Mouse (Mus musculus): ENCODE results near the gene Ganab. TPM values are rescaled to one million over a fixed set of nuclear protein-coding genes. Genes with fewer than 3 reads are reported as not detected.

The Ganab gene
- polyA plus RNA-seq, 1 experiment from 2014 or later, result 89.4 TPM

DNA sequence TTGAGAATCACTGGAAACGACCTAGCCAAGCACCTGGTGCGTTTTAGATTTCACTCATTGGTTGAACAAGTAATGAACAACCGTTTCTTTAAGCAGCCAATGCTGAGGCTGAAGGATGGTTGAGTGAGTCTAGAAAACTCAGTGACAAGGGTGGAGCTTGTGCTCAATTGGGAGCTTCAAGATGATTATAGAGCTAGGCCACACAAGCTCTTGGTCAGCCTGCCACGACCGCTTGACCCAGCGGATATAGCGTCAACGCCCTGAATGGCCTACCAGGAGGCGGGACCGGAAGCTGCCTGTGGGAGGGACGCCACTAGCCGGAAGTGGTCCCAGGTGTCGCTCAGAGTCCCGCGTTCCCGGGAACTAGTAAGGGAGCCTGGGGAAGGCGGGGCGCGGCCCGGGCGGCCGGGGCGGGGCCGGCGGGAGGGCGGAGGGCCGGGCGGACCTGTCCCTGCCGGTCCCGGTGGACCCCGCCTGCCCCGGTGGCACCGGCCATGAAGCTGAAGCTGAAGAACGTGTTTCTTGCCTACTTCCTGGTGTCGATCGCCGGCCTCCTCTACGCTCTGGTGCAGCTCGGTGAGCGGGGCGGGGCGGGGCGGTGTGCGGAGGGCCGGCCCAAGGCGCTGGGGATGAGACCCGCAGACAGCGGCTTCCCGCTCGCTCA is 22.3 kb downstream of the Ganab start, which contains the start of gene B3gat3:
Gene B3gat3 (plus strand): TSS at position 302 of the 664 bp plus-strand sequence.
- H3K9ac ChIP-seq, result peak within 1 kb of the TSS; percentile 81
- H3K27me3 ChIP-seq, result no peaks in the 10 kb centered on the region
- H3K4me1 ChIP-seq (replicated peaks), result peaks cover 20% of the 10 kb centered on the region
- H3K4me2 ChIP-seq, result peak within 1 kb of the TSS; percentile 85
- ATAC-seq (ENCODE audit: low read depth), result peak; percentile 98
- WGBS, result 3% methylated on average over 50 of the region's 50 CpGs
- peaks cover 30% of the 10 kb centered on the region for H3K36me3 ChIP-seq
- peak within 1 kb of the TSS; percentile 87 for H3K27ac ChIP-seq (replicated peaks)
- peak within 1 kb of the TSS; percentile 84 for H3K4me3 ChIP-seq
- H3K9me3 ChIP-seq, result no peaks in the 10 kb centered on the region

GRCm38 (mm10) chr19:8920836-8921291 is 23.0 kb downstream of the Ganab start:
- Histone ChIP-seq H3K9ac (peak overlapping the region; percentile 81), H3K4me2 (peak overlapping the region; percentile 85), H3K36me3 (peaks cover 30% of the 10 kb centered on the region), H3K9me3 (no peaks in the 10 kb centered on the region), H3K4me1 (replicated peaks) (peaks cover 20% of the 10 kb centered on the region), H3K27me3 (no peaks in the 10 kb centered on the region), H3K27ac (replicated peaks) (peak overlapping the region; percentile 87), H3K4me3 (peak overlapping the region; percentile 84)
- peak; percentile 23; the same call in 1 of the 2 replicates for ATAC-seq (ENCODE audit: low read depth)
- 2% methylated on average over 6 of the region's 6 CpGs for WGBS

DNA sequence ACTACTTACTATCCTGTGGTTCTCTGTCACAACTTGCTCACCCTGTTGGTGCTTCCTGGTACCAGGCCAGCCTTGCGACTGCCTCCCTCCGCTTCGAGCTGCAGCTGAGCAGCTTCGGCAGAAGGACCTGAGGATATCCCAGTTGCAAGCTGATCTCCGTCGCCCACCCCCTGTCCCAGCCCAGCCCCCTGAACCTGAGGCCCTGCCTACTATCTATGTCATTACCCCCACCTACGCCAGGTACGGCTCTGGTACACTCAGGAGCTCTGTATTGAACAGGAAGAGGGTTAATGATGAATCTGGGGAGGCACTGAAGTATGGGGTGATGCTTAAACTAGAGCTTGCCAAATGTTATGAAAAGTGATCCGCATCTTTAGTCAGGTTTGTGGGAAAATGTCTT is 23.9 kb downstream of the Ganab start:
- no peaks in the 10 kb centered on the region for H3K9me3 ChIP-seq
- no peak overlapping the region for H3K4me3 ChIP-seq
- H3K9ac ChIP-seq, result peak overlapping the region; percentile 81
- H3K36me3 ChIP-seq, result peaks cover 30% of the 10 kb centered on the region
- peak overlapping the region; percentile 85 for H3K4me2 ChIP-seq
- H3K27me3 ChIP-seq, result no peaks in the 10 kb centered on the region
- H3K4me1 ChIP-seq (replicated peaks), result peaks cover 20% of the 10 kb centered on the region
- no peak for ATAC-seq (ENCODE audit: low read depth)
- WGBS, result 87% methylated on average over 9 of the region's 9 CpGs
- no peak overlapping the region for H3K27ac ChIP-seq (replicated peaks)

DNA sequence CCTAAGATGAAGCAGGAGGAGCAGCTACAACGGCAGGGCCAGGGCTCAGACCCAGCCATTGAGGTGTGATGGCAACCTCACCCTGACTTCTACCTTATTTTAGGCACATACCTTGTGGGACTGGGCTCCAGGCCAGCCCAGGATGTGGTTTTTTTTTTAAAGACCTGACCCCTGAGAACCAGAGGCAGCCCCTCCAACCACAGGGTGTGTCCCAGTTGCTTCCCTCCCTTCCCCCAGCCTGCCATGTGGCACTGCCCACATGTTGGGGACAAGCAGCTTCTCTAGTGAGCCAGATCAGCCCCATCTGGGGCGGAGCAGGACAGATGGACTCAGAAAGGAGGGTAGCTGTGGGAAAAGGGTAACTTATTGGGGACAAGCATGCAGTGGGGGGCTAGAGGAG is 28.9 kb downstream of the Ganab start:
- ATAC-seq (ENCODE audit: low read depth), result no peak
- Histone ChIP-seq H3K27me3 (no peaks in the 10 kb centered on the region), H3K27ac (replicated peaks) (no peak overlapping the region), H3K4me3 (no peak overlapping the region), H3K4me2 (no peak overlapping the region), H3K9ac (no peak overlapping the region), H3K9me3 (no peaks in the 10 kb centered on the region), H3K36me3 (peaks cover 37% of the 10 kb centered on the region), H3K4me1 (replicated peaks) (peaks cover 27% of the 10 kb centered on the region)
- WGBS, result 94% methylated on average over 2 of the region's 2 CpGs

- Histone ChIP-seq H3K4me3 (no peak overlapping the region), H3K27me3 (no peaks in the 10 kb centered on the region), H3K9me3 (no peaks in the 10 kb centered on the region), H3K4me1 (replicated peaks) (peaks cover 23% of the 10 kb centered on the region), H3K4me2 (no peak overlapping the region), H3K9ac (no peak overlapping the region), H3K27ac (replicated peaks) (no peak overlapping the region), H3K36me3 (peaks cover 34% of the 10 kb centered on the region)
- 86% methylated on average over 12 of the region's 12 CpGs for WGBS
- ATAC-seq (ENCODE audit: low read depth), result no peak
These were observed 30.1 kb downstream of the Ganab start for GRCm38 (mm10) chr19:8927891-8928525.

- Histone ChIP-seq H3K4me3 (peak overlapping the region; percentile 54), H3K4me1 (replicated peaks) (peaks cover 23% of the 10 kb centered on the region), H3K4me2 (peak overlapping the region; percentile 71), H3K27me3 (no peaks in the 10 kb centered on the region), H3K36me3 (peaks cover 28% of the 10 kb centered on the region), H3K9ac (peak overlapping the region; percentile 79), H3K27ac (replicated peaks) (peak overlapping the region; percentile 54; the same call in 1 of the 2 replicates), H3K9me3 (no peaks in the 10 kb centered on the region)
- 18% methylated on average over 16 of the region's 16 CpGs for WGBS
- ATAC-seq (ENCODE audit: low read depth), result peak; percentile 44; the same call in 1 of the 2 replicates
These were observed 30.9 kb downstream of the Ganab start for GRCm38 (mm10) chr19:8928689-8929223.

DNA sequence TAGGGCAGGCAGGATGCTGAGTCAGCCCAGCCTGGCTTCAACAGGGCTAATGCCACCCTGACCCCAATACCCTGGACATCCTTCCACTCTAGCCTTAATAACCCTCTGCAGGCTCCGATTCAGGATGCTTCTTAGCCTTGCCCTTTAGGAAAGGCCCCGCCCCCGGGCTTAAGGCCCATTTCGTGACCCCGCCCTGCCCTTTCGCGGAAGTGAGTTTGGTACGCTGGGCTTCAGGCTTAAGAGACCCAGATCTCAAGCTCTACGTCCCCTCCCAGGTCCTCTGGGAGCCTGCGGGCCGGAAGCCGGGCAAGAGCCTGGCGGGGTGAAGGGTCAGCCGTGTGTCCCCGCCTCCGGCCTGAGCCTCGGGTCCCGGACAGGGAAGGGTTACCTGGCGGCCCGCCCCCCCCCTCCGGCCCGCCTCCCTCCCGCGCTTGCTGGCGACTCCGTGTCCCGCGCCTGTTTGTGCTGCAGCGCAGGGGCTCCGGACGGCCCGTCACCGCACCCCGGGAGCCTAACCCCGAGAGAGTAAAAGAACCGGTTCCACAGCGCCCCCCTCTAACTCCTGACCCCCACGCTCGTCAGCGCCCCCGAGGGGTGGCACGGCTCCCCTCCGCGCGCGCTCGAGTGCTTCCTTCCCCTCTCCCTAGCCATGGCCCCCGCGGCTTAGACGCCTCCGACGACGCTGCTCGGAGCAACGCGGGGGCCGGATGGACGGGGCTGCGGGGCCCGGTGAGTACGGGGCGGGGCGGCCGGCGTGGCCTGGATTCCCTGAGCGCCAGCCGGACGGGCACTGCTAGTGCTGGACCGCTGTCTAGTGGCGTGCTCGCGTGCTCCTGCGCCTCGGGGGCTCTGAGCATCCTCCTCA is 31.6 kb downstream of the Ganab start, which contains the start of the genes Rom1 and Eml3:
Gene Rom1 (minus strand): TSS at position 133 of the 865 bp plus-strand sequence.
Gene Eml3 (plus strand): TSS at position 329 of the 865 bp plus-strand sequence.
- peaks cover 28% of the 10 kb centered on the region for H3K36me3 ChIP-seq
- H3K4me1 ChIP-seq (replicated peaks), result peaks cover 23% of the 10 kb centered on the region
- H3K4me2 ChIP-seq, result peak within 1 kb of the TSS; percentile 71
- H3K9ac ChIP-seq, result peak within 1 kb of the TSS; percentile 79
- no peaks in the 10 kb centered on the region for H3K9me3 ChIP-seq
- under 1% methylated on average over 73 of the region's 74 CpGs for WGBS
- no peaks in the 10 kb centered on the region for H3K27me3 ChIP-seq
- peak within 1 kb of the TSS; percentile 54 for H3K4me3 ChIP-seq
- H3K27ac ChIP-seq (replicated peaks), result peak within 1 kb of the TSS; percentile 54; the same call in 1 of the 2 replicates
- peak; percentile 68 for ATAC-seq (ENCODE audit: low read depth)

- WGBS, result 14% methylated on average over 11 of the region's 11 CpGs
- Histone ChIP-seq H3K4me1 (replicated peaks) (peaks cover 23% of the 10 kb centered on the region), H3K9me3 (no peaks in the 10 kb centered on the region), H3K4me3 (peak overlapping the region; percentile 54), H3K27ac (replicated peaks) (0 out of 2 replicates have a peak overlapping the region, but pooled peaks have one; percentile 28), H3K36me3 (peaks cover 28% of the 10 kb centered on the region), H3K27me3 (no peaks in the 10 kb centered on the region), H3K9ac (peak overlapping the region; percentile 79), H3K4me2 (peak overlapping the region; percentile 71)
- no peak for ATAC-seq (ENCODE audit: low read depth)
These were observed 32.2 kb downstream of the Ganab start for GRCm38 (mm10) chr19:8930117-8930516.

DNA sequence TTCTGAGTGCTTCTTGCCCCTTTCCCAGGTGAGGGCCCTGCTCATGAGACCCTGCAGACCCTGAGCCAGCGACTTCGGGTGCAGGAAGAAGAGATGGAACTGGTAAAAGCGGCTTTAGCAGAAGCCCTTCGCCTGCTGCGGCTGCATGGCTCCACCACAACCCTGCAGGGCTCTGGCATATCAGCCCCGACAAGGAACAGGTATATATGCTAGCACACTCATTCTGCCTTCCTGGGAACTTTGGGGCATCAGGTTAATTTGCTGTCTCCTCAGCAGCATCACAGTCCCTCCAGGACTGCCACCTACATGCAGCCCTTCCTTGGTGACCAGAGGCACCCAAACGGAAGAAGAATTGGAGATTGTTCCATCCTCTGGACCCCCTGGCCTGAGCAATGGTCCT is 32.9 kb downstream of the Ganab start:
- no peak for ATAC-seq (ENCODE audit: low read depth)
- H3K27ac ChIP-seq (replicated peaks), result no peak overlapping the region
- 0 out of 2 replicates have a peak overlapping the region, but pooled peaks have one; percentile 54 for H3K4me3 ChIP-seq
- peaks cover 23% of the 10 kb centered on the region for H3K4me1 ChIP-seq (replicated peaks)
- WGBS, result 82% methylated on average over 7 of the region's 7 CpGs
- no peaks in the 10 kb centered on the region for H3K27me3 ChIP-seq
- peak overlapping the region; percentile 79 for H3K9ac ChIP-seq
- H3K36me3 ChIP-seq, result peaks cover 21% of the 10 kb centered on the region
- H3K9me3 ChIP-seq, result no peaks in the 10 kb centered on the region
- peak overlapping the region; percentile 71 for H3K4me2 ChIP-seq

- Histone ChIP-seq H3K4me1 (replicated peaks) (peaks cover 13% of the 10 kb centered on the region), H3K4me3 (no peak overlapping the region), H3K27me3 (no peaks in the 10 kb centered on the region), H3K27ac (replicated peaks) (no peak overlapping the region), H3K36me3 (peaks cover 8% of the 10 kb centered on the region), H3K9me3 (no peaks in the 10 kb centered on the region), H3K4me2 (no peak overlapping the region), H3K9ac (no peak overlapping the region)
- WGBS, result 88% methylated on average over 2 of the region's 2 CpGs
- no peak for ATAC-seq (ENCODE audit: low read depth)
These were observed 38.9 kb downstream of the Ganab start for GRCm38 (mm10) chr19:8936736-8937135.

GRCm38 (mm10) chr19:8940526-8941133 is 42.8 kb downstream of the Ganab start:
- 79% methylated on average over 15 of the region's 15 CpGs for WGBS
- ATAC-seq (ENCODE audit: low read depth), result no peak; the same call in 1 of the 2 replicates
- no peaks in the 10 kb centered on the region for H3K9me3 ChIP-seq
- H3K27me3 ChIP-seq, result no peaks in the 10 kb centered on the region
- H3K4me1 ChIP-seq (replicated peaks), result peaks cover 44% of the 10 kb centered on the region
- H3K4me3 ChIP-seq, result peak overlapping the region; percentile 96; the same call in 1 of the 2 replicates
- H3K27ac ChIP-seq (replicated peaks), result no peak overlapping the region
- peak overlapping the region; percentile 77 for H3K4me2 ChIP-seq
- peaks cover 26% of the 10 kb centered on the region for H3K36me3 ChIP-seq
- peak overlapping the region; percentile 100 for H3K9ac ChIP-seq
